Mouse (Mus musculus): ENCODE measurements around the gene Blmh. TPM values are rescaled to one million over a fixed set of nuclear protein-coding genes. Genes with fewer than 3 reads are reported as not detected.

The Blmh gene
- 205 and 212 TPM in 2 replicates for polyA plus RNA-seq (2016; fragmentation: Nextera tagmentation; extraction: Ambion mirVana)

- peaks cover 8% of the 10 kb centered on the region for H3K4me1 ChIP-seq
- no peaks in the 10 kb centered on the region for H3K9me3 ChIP-seq (replicated peaks)
- H3K27ac ChIP-seq (replicated peaks) = no peak within 1 kb of the TSS
- WGBS = 88% methylated on average over 6 of the region's 6 CpGs
- no peaks in the 10 kb centered on the region for H3K36me3 ChIP-seq
- H3K4me3 ChIP-seq = no peak within 1 kb of the TSS
- no peaks in the 10 kb centered on the region for H3K27me3 ChIP-seq (ENCODE audit: low read depth, poor library complexity, severe bottlenecking)
- no peak for DNase-seq (ENCODE audit: low spot score)
Measured at GRCm38 (mm10) chr11:76924759-76925236, at the start of gene Blmh. Blmh (plus strand) TSS chr11:76924809.

DNA sequence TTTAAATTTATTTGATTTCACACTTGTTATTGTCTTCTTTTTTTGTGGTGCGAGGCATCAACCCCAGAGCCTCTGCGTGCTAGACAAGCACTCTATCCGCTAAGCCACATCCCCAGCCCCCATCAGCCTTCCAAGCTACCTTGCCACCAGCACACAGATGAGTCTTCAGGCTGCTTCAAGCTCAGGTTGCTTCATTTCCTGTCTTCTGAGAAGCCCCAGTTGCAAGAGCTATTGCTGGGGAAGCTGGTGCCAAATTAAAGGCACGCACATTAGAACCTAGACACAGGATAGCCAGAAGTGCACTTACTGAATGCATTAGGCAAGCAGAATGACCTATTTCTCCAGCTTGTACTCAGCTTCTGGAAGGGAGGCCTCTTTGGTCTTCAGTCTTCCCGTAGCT is 44.8 kb upstream of the Blmh start:
- WGBS = 95% methylated on average over 5 of the region's 5 CpGs
- no peaks in the 10 kb centered on the region for H3K27me3 ChIP-seq (ENCODE audit: low read depth, poor library complexity, severe bottlenecking)
- H3K4me1 ChIP-seq = peaks cover 4% of the 10 kb centered on the region; the same call in 1 of the 2 replicates
- H3K4me3 ChIP-seq = no peak overlapping the region
- no peak overlapping the region for H3K27ac ChIP-seq (replicated peaks)
- DNase-seq (ENCODE audit: low spot score) = no peak
- H3K9me3 ChIP-seq (replicated peaks) = no peaks in the 10 kb centered on the region
- no peaks in the 10 kb centered on the region for H3K36me3 ChIP-seq

DNA sequence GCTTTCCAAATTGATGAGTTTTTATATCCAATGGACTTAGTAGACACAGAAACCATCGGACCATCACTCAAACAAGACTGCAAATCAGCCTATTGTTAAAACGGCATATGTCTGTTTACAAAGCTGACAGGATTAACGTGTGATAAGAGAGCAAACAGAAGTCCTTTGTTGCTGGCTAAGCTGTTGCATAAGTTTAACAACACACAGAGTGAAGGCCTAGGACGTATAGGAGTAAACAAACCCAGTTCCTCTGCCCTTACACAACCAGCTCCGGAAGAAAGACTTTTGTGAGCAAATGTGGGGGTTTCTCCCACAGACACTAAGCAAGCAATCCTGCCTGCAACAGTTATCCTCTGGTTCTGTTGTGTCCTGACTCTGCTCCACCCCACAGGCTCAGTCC is 40.2 kb upstream of the Blmh start:
- H3K4me1 ChIP-seq = peaks cover 4% of the 10 kb centered on the region; the same call in 1 of the 2 replicates
- WGBS = 35% methylated on average over 5 of the region's 5 CpGs
- no peaks in the 10 kb centered on the region for H3K9me3 ChIP-seq (replicated peaks)
- H3K36me3 ChIP-seq = no peaks in the 10 kb centered on the region
- no peaks in the 10 kb centered on the region for H3K27me3 ChIP-seq (ENCODE audit: low read depth, poor library complexity, severe bottlenecking)
- H3K4me3 ChIP-seq = no peak overlapping the region
- H3K27ac ChIP-seq (replicated peaks) = no peak overlapping the region
- DNase-seq (ENCODE audit: low spot score) = no peak

GRCm38 (mm10) chr11:76889339-76890164 is 35.1 kb upstream of the Blmh start:
- no peaks in the 10 kb centered on the region for H3K36me3 ChIP-seq
- no peak for DNase-seq (ENCODE audit: low spot score)
- H3K9me3 ChIP-seq (replicated peaks) = no peaks in the 10 kb centered on the region
- peaks cover 6% of the 10 kb centered on the region for H3K4me1 ChIP-seq
- H3K27me3 ChIP-seq (ENCODE audit: low read depth, poor library complexity, severe bottlenecking) = no peaks in the 10 kb centered on the region
- H3K27ac ChIP-seq (replicated peaks) = no peak overlapping the region
- no peak overlapping the region for H3K4me3 ChIP-seq
- 81% methylated on average over 10 of the region's 10 CpGs for whole genome bisulfite sequencing

GRCm38 (mm10) chr11:76891171-76891570 is 33.4 kb upstream of the Blmh start:
- Histone ChIP-seq H3K36me3 (no peaks in the 10 kb centered on the region), H3K27ac (replicated peaks) (no peak overlapping the region), H3K9me3 (replicated peaks) (no peaks in the 10 kb centered on the region), H3K4me1 (peaks cover 5% of the 10 kb centered on the region), H3K4me3 (no peak overlapping the region), H3K27me3 (ENCODE audit: low read depth, poor library complexity, severe bottlenecking) (no peaks in the 10 kb centered on the region)
- WGBS = 92% methylated on average over 7 of the region's 7 CpGs
- DNase-seq (ENCODE audit: low spot score) = no peak

DNA sequence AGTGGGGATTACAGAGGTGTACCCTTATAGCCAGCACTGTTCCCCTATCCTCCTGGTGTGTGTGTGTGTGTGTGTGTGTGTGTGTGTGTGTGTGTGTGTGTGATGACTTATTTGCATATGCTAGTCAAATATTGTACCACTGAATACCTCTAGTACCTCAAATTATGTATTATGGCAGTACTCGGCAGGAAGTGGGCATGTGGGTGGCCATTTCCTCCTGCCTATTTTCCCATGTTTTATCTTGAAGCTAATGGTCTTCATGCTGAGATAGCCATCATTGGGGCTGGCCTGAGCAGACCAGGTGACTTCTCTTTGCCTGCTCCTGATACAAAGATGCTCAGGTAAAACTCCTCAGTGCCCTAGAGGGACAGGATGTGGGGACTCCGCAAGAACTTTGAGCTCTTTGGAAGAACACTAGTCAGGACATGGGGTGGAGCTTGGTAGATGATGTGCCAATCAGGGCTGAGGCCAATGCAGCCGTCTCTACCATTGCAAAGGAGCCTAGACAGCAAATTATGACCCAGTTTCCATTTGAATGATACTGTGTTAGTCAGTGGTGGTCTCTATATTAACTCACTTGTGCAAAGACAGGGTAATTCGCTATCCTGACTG is 32.8 kb upstream of the Blmh start:
- H3K27ac ChIP-seq (replicated peaks) = no peak overlapping the region
- H3K36me3 ChIP-seq = no peaks in the 10 kb centered on the region
- no peak overlapping the region for H3K4me3 ChIP-seq
- no peaks in the 10 kb centered on the region for H3K27me3 ChIP-seq (ENCODE audit: low read depth, poor library complexity, severe bottlenecking)
- H3K9me3 ChIP-seq (replicated peaks) = no peaks in the 10 kb centered on the region
- 83% methylated on average over 4 of the region's 4 CpGs for WGBS
- DNase-seq (ENCODE audit: low spot score) = no peak
- H3K4me1 ChIP-seq = peaks cover 5% of the 10 kb centered on the region

GRCm38 (mm10) chr11:76892972-76893371 is 31.6 kb upstream of the Blmh start:
- Histone ChIP-seq H3K36me3 (no peaks in the 10 kb centered on the region), H3K4me3 (no peak overlapping the region), H3K4me1 (peaks cover 10% of the 10 kb centered on the region), H3K27ac (replicated peaks) (no peak overlapping the region), H3K27me3 (ENCODE audit: low read depth, poor library complexity, severe bottlenecking) (no peaks in the 10 kb centered on the region), H3K9me3 (replicated peaks) (no peaks in the 10 kb centered on the region)
- 82% methylated on average over 3 of the region's 3 CpGs for WGBS
- DNase-seq (ENCODE audit: low spot score) = no peak

DNA sequence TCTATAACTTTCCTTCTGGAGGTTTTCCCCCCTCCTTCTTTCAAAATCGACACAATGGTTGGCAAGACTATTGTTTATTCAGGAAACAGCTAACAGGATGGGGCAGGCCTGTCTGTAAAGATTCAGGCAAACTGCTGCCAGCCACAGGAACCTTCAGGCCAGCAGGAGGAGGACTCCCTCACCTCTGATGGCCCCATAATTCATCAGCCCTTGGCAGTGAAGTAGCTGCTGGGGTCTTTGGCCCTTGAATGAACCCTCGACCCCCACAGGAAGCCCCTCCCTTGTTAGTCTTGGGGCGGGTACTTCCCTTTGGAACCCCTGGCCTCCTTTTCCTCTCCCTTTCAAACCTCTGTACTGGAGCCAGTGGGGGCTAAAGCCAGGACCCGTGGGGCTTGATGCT is 31.0 kb upstream of the Blmh start:
- WGBS = 60% methylated on average over 4 of the region's 4 CpGs
- H3K27me3 ChIP-seq (ENCODE audit: low read depth, poor library complexity, severe bottlenecking) = no peaks in the 10 kb centered on the region
- H3K4me3 ChIP-seq = no peak overlapping the region
- peaks cover 16% of the 10 kb centered on the region for H3K4me1 ChIP-seq
- no peaks in the 10 kb centered on the region for H3K36me3 ChIP-seq
- no peak overlapping the region for H3K27ac ChIP-seq (replicated peaks)
- no peak for DNase-seq (ENCODE audit: low spot score)
- H3K9me3 ChIP-seq (replicated peaks) = no peaks in the 10 kb centered on the region

- no peaks in the 10 kb centered on the region for H3K36me3 ChIP-seq
- WGBS = 41% methylated on average over 5 of the region's 5 CpGs
- peak; percentile 51 for DNase-seq (ENCODE audit: low spot score)
- H3K9me3 ChIP-seq (replicated peaks) = no peaks in the 10 kb centered on the region
- H3K27me3 ChIP-seq (ENCODE audit: low read depth, poor library complexity, severe bottlenecking) = no peaks in the 10 kb centered on the region
- peaks cover 17% of the 10 kb centered on the region for H3K4me1 ChIP-seq
- H3K27ac ChIP-seq (replicated peaks) = no peak overlapping the region
- no peak overlapping the region for H3K4me3 ChIP-seq
Measured at GRCm38 (mm10) chr11:76894240-76894639, 30.4 kb upstream of the Blmh start.

- Histone ChIP-seq H3K9me3 (replicated peaks) (no peaks in the 10 kb centered on the region), H3K4me1 (peaks cover 17% of the 10 kb centered on the region), H3K27me3 (ENCODE audit: low read depth, poor library complexity, severe bottlenecking) (no peaks in the 10 kb centered on the region), H3K4me3 (no peak overlapping the region), H3K27ac (replicated peaks) (no peak overlapping the region), H3K36me3 (no peaks in the 10 kb centered on the region)
- 79% methylated on average over 6 of the region's 6 CpGs for WGBS
- DNase-seq (ENCODE audit: low spot score) = no peak
Measured at GRCm38 (mm10) chr11:76896360-76896759, 28.2 kb upstream of the Blmh start.

DNA sequence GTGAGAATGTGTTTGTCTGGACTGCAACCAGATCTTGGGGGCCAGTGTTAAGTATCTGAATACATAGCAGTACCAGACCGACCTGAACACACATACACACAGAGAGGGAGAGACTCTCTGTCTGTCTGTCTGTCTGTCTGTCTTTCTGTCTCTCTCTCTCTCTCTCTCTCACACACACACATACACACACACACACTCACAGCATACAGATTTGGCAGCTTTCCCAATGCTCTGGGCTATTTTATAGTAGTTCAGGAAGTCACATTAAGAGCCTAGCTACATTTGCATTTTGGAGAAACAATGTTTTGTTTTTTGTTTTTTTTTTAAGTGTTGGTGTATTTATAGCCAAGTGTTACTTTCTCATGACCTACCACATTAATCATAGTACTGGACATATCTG is 27.5 kb upstream of the Blmh start:
- H3K9me3 ChIP-seq (replicated peaks) = no peaks in the 10 kb centered on the region
- WGBS = 79% methylated on average over 1 of the region's 1 CpGs
- H3K27me3 ChIP-seq (ENCODE audit: low read depth, poor library complexity, severe bottlenecking) = no peaks in the 10 kb centered on the region
- H3K4me3 ChIP-seq = no peak overlapping the region
- no peak for DNase-seq (ENCODE audit: low spot score)
- no peaks in the 10 kb centered on the region for H3K36me3 ChIP-seq
- no peak overlapping the region for H3K27ac ChIP-seq (replicated peaks)
- H3K4me1 ChIP-seq = peaks cover 17% of the 10 kb centered on the region

DNA sequence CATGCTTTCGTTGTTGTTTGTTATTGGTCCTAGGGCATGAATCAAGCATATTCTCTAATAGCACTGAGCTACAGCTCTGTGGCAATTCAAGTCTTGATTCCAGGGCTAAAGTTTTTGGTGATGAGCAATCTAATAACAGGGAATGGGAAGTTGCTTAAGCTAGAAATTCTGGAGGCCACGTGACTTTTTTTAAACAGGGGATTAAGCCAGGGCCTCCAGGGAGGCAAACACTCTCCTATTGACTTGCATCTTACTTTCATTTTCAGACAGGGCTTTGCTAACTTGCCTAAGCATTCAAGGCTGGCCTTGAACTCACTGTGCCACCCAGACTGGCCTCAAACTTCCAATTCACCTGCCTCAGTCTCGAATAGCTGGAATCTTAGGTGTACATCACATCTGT is 26.7 kb upstream of the Blmh start:
- Histone ChIP-seq H3K36me3 (no peaks in the 10 kb centered on the region), H3K9me3 (replicated peaks) (no peaks in the 10 kb centered on the region), H3K27me3 (ENCODE audit: low read depth, poor library complexity, severe bottlenecking) (no peaks in the 10 kb centered on the region), H3K4me3 (no peak overlapping the region), H3K27ac (replicated peaks) (no peak overlapping the region), H3K4me1 (peaks cover 17% of the 10 kb centered on the region)
- no peak for DNase-seq (ENCODE audit: low spot score)
- 51% methylated on average over 3 of the region's 3 CpGs for WGBS

DNA sequence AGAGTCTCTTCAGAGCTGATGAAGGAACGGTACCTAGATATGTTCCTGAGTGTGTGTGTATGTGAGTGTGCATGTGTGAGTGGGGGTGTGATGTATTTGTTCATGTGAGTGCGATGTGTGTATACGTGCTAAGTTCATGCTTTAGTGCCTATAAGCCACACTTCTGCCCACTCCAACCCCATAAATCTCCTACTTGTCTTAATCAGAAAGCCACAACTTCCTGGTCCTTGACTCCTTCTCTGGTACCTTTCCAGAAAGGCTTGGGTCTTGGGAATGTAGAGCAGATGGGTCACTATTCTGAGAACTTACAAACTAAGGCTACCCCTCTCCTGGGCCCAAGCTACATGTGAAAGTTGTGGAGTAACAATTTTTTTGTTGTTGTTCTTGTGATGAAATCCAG is 25.9 kb upstream of the Blmh start:
- Histone ChIP-seq H3K4me1 (peaks cover 14% of the 10 kb centered on the region), H3K4me3 (no peak overlapping the region), H3K27ac (replicated peaks) (no peak overlapping the region), H3K36me3 (no peaks in the 10 kb centered on the region), H3K27me3 (ENCODE audit: low read depth, poor library complexity, severe bottlenecking) (no peaks in the 10 kb centered on the region), H3K9me3 (replicated peaks) (no peaks in the 10 kb centered on the region)
- no peak for DNase-seq (ENCODE audit: low spot score)
- WGBS = 92% methylated on average over 3 of the region's 3 CpGs

All from midbrain, embryonic 10.5 days (tissue).